Mouse (Mus musculus) brown adipose tissue, adult 24 weeks (tissue): ENCODE results near the gene Rapgef6. TPM values are rescaled to one million over a fixed set of nuclear protein-coding genes. Genes with fewer than 3 reads are reported as not detected.
"Not testable (repeated sequence)": the region's sequence is repeated elsewhere in the genome, so short reads cannot be mapped to it uniquely, and the experiment has no call there.

Source experiments
- H3K27ac ChIP-seq: fragments of 200-500 bp; replicated peaks from 2 replicates; pipeline ENCODE4 v1.5.1; 2012; ENCODE audit warnings: low read depth, mild to moderate bottlenecking, low read length
- H3K4me1 ChIP-seq: fragments of 200-500 bp; 2 replicates; pipeline ENCODE4 v1.6.1; 2012; ENCODE audit warnings: low read length, mixed read lengths; ENCODE audit not compliant: control insufficient read depth, insufficient read depth, insufficient read length
- H3K4me3 ChIP-seq: fragments of 200-500 bp; 2 replicates; pipeline ENCODE4 v1.5.1; 2012; ENCODE audit warnings: low read depth, mild to moderate bottlenecking, low read length, moderate library complexity; ENCODE audit not compliant: insufficient read depth
- polyA plus RNA-seq: library from polyadenylated mRNA; stranded (reverse); fragments of >200 nt; gene quantifications from 2 replicates; pipeline ENCODE4 v1.2.4, GENCODE M21; 2012; ENCODE audit not compliant: missing spikeins, insufficient read depth, insufficient read length

Rapgef6 gene
- polyA plus RNA-seq, 1 experiment = 7.6 TPM

DNA sequence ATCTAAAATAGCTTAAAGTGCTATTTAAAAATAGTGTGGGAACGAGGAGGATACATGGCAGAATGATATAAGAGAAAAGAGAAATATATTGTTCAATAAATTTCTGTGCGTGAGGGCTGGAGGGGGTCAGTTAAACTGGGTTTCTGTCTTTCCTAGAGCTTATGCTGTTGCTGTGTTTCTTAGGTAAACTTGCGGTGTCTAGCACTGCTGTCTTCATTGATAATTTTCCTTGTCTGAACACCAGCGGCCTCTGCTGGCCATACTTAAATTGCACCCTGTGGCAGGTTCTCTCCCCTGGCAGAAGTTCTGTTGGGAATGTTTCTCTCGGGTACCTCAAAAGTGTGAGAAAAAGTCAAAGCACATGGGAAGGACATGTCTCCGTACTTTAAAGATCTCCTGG, 12.2 kb downstream of the Rapgef6 start:
- Histone ChIP-seq H3K27ac (no peak overlapping the region), H3K4me1 (peaks cover 9% of the 10 kb centered on the region; the same call in 1 of the 2 replicates), H3K4me3 (no peak overlapping the region)

GRCm38 (mm10) chr11:54539031-54539430, 16.4 kb downstream of the Rapgef6 start:
- H3K4me3 ChIP-seq = no peak overlapping the region
- H3K4me1 ChIP-seq = peaks cover 3% of the 10 kb centered on the region; the same call in 1 of the 2 replicates
- H3K27ac ChIP-seq = no peak overlapping the region

- Histone ChIP-seq H3K4me3 (no peak overlapping the region), H3K4me1 (peaks cover 3% of the 10 kb centered on the region; the same call in 1 of the 2 replicates), H3K27ac (no peak overlapping the region)
Observed at GRCm38 (mm10) chr11:54539486-54539885, 16.8 kb downstream of the Rapgef6 start.

- Histone ChIP-seq H3K27ac (no peak overlapping the region), H3K4me3 (no peak overlapping the region), H3K4me1 (peaks cover 3% of the 10 kb centered on the region; the same call in 1 of the 2 replicates)
Observed at GRCm38 (mm10) chr11:54540328-54540727, 17.7 kb downstream of the Rapgef6 start.

- Histone ChIP-seq H3K4me1 (peaks cover 3% of the 10 kb centered on the region; the same call in 1 of the 2 replicates), H3K4me3 (no peak overlapping the region), H3K27ac (no peak overlapping the region)
Observed at GRCm38 (mm10) chr11:54542414-54542813, 19.8 kb downstream of the Rapgef6 start.

DNA sequence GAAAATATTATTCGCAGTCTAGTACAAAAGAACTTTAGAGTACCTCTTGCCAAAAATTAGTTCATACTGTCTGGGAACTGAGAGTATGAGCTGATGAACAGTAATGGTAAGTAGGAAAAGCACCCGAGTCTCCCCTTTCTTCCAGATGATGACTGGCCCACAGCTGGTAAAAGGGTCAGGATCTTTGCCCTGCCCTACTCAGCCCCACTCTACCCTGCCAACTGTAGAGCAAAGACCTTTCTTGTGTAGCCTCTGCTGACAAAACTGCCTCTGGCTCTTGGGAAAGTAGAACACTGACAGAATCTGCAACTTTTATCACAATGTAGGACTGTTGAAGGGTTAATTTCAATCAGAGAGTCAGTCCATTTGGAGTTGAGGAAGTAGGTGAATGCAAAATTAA, 32.3 kb downstream of the Rapgef6 start:
- Histone ChIP-seq H3K27ac (no peak overlapping the region), H3K4me3 (no peak overlapping the region), H3K4me1 (no peaks in the 10 kb centered on the region)

- Histone ChIP-seq H3K27ac (no peak overlapping the region), H3K4me3 (no peak overlapping the region), H3K4me1 (no peaks in the 10 kb centered on the region)
Observed at GRCm38 (mm10) chr11:54562761-54563160, 40.1 kb downstream of the Rapgef6 start.

DNA sequence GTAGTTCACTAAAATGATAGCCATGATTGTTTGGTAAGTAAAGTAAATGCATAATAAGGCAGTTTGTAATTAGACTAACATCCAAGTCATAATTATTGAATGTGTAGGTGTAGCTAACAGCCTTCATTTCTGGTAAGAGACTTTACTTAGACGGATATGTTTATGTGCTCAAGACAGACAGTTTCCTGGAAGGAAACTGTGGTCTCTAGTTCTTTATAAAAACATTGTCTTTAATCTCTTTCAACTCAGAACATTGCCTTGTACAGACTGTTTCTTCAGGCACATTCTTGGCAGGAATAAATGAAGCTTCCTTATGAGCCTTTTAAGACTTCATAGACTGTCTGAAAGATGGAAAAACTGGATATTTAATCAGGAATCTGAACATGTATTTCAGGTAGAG, 45.3 kb downstream of the Rapgef6 start:
- Histone ChIP-seq H3K4me1 (no peaks in the 10 kb centered on the region), H3K4me3 (no peak overlapping the region), H3K27ac (no peak overlapping the region)

DNA sequence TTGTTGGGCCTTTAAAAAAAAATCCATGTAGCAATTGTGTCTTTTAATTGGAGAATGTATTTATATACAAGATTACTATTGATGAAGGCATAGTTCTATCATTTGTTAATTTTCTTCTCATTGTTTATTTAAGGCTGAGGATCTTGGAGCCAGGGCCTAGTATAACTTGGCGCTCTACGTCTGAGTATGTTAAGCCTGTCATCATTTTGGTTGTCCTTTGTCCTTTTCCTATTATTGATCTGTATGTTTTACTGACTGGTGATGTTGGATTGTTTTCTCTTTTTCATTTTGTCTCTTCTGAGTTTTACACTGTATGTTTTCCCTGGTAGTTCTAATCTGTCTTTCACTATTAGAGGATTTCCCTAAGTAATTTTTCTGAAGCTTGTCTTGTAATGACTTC, 52.1 kb downstream of the Rapgef6 start:
- no peaks in the 10 kb centered on the region for H3K4me1 ChIP-seq
- no peak overlapping the region for H3K4me3 ChIP-seq
- no peak overlapping the region for H3K27ac ChIP-seq

DNA sequence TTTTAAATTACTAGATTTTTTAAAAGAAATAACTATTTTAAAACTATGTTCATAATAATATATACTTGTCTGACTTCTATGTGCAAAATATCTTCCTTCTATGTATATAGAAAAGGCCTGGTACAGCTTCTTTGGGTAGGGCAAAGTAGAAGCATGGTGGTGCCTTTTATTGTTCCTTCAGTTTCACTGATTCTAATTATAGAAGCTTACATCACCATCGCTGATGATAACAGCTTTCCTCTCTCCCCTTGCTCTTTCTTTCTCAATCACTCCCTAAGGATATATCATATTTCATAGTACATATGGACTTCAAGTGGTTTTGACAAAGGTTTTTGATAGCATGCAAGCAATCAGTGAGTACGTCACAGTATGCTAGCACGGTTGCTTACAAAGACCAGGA, 69.9 kb downstream of the Rapgef6 start:
- no peak overlapping the region for H3K4me3 ChIP-seq
- no peaks in the 10 kb centered on the region for H3K4me1 ChIP-seq
- H3K27ac ChIP-seq = no peak overlapping the region

- H3K27ac ChIP-seq = no peak overlapping the region
- no peak overlapping the region for H3K4me3 ChIP-seq
- H3K4me1 ChIP-seq = no peaks in the 10 kb centered on the region
Observed at GRCm38 (mm10) chr11:54594049-54594448, 71.4 kb downstream of the Rapgef6 start.

DNA sequence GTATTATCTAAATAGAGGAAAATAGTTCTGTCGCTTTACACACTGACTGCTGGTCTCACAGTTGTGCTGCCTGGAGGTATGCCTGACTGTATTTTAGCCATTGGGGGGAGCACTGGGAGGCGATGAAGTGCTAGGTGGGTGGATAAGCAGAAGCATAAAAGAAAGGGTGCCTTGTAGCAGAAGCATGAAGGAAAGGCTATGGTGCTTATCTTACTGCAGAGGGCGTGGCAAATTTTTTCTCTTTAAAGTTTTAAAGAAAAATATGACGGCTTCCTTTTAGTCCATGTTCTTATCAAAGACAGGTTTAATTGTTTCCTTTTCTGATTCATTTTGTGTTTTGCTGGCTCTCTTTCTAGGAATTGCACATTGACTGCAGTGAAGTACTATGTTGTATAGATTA, 72.4 kb downstream of the Rapgef6 start:
- Histone ChIP-seq H3K4me3 (no peak overlapping the region), H3K4me1 (no peaks in the 10 kb centered on the region), H3K27ac (no peak overlapping the region)

- no peak overlapping the region for H3K27ac ChIP-seq
- H3K4me1 ChIP-seq = no peaks in the 10 kb centered on the region
- H3K4me3 ChIP-seq = no peak overlapping the region
Observed at GRCm38 (mm10) chr11:54595905-54596555, 73.4 kb downstream of the Rapgef6 start.

GRCm38 (mm10) chr11:54597902-54598447, 75.3 kb downstream of the Rapgef6 start:
- Histone ChIP-seq H3K4me1 (no peaks in the 10 kb centered on the region), H3K4me3 (no peak overlapping the region), H3K27ac (no peak overlapping the region)

GRCm38 (mm10) chr11:54601121-54601520, 78.5 kb downstream of the Rapgef6 start:
- Histone ChIP-seq H3K27ac (no peak overlapping the region), H3K4me1 (no peaks in the 10 kb centered on the region), H3K4me3 (no peak overlapping the region)

DNA sequence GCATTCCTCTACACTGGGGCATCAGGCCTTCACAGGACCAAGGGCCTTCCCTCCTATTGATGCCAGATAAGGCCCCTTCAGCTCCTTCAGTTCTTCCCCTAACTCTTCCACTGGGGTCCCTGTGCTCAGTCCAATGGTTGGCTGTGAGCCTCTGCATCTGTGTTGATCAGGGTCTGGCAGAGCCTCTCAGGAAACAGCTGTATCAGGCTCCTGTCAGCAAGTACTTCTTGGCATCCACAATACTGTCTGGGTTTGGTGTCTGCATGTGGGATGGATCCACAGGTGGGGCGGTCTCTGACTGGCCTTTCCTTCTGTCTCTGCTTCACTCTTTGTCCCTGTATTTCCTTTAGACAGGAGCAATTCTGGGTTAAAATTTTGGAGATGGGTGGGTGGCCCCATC, 80.1 kb downstream of the Rapgef6 start:
- H3K4me3 ChIP-seq, H3K27ac ChIP-seq, H3K4me1 ChIP-seq: not testable (repeated sequence)
